Mouse (Mus musculus) forebrain, embryonic 10.5 days (tissue): ENCODE results near the gene Tmem234. TPM values are rescaled to one million over a fixed set of nuclear protein-coding genes. Genes with fewer than 3 reads are reported as not detected.

Source experiments
- DNase-seq: peaks from one replicate; pipeline ENCODE4 v3.0.0-alpha.2; 2017; ENCODE audit warnings: low spot score; ENCODE audit errors: extremely low spot score
- H3K27ac ChIP-seq: fragments of 300-500 bp; sonication (generic); 2 replicates; pipeline ENCODE4 v1.5.1; 2016; ENCODE audit warnings: mild to moderate bottlenecking
- H3K27me3 ChIP-seq: fragments of 300-500 bp; sonication (generic); 2 replicates; pipeline ENCODE4 v1.6.1; 2016; ENCODE audit warnings: mild to moderate bottlenecking; ENCODE audit not compliant: poor library complexity, severe bottlenecking
- H3K36me3 ChIP-seq: fragments of 300-500 bp; sonication (generic); replicated peaks from 2 replicates; pipeline ENCODE4 v1.6.1; 2016; ENCODE audit warnings: mild to moderate bottlenecking, moderate library complexity
- H3K4me1 ChIP-seq: fragments of 300-500 bp; sonication (generic); 2 replicates; pipeline ENCODE4 v1.6.1; 2016
- H3K4me3 ChIP-seq: fragments of 300-500 bp; sonication (generic); 2 replicates; pipeline ENCODE4 v1.5.1; 2016; ENCODE audit warnings: mild to moderate bottlenecking, moderate library complexity
- H3K9me3 ChIP-seq: fragments of 300-500 bp; sonication (generic); 2 replicates; pipeline ENCODE4 v1.6.1; 2016; ENCODE audit warnings: mild to moderate bottlenecking, moderate library complexity
- WGBS: fragments of 180-500 bp; shearing (Covaris S2); methylation state at CpG from one replicate; pipeline ENCODE4 v1.1.7; 2016; 5-methylcytosine and 5-hydroxymethylcytosine counted together
- polyA plus RNA-seq: library from polyadenylated mRNA; unstranded; fragments of >200 nt; fragmentation: Nextera tagmentation; extraction: Ambion mirVana; gene quantifications from 2 replicates; pipeline ENCODE4 v1.2.1, GENCODE M21; 2016

Gene Tmem234
- polyA plus RNA-seq, 1 experiment from 2014 or later, result 224 TPM

- H3K9me3 ChIP-seq, result no peaks in the 10 kb centered on the region
- H3K36me3 ChIP-seq, result peaks cover 100% of the 10 kb centered on the region
- H3K27me3 ChIP-seq, result no peaks in the 10 kb centered on the region
- no peaks in the 10 kb centered on the region for H3K4me1 ChIP-seq
- WGBS, result 97% methylated on average over 12 of the region's 12 CpGs
- DNase-seq, result no peak
- no peak overlapping the region for H3K27ac ChIP-seq
- no peak overlapping the region for H3K4me3 ChIP-seq
Observed at GRCm38 (mm10) chr4:129631867-129632266, 31.4 kb downstream of the Tmem234 start.

GRCm38 (mm10) chr4:129633852-129634251 is 33.4 kb downstream of the Tmem234 start:
- Histone ChIP-seq H3K27me3 (no peaks in the 10 kb centered on the region), H3K4me1 (peaks cover 7% of the 10 kb centered on the region), H3K4me3 (no peak overlapping the region), H3K9me3 (no peaks in the 10 kb centered on the region), H3K36me3 (peaks cover 98% of the 10 kb centered on the region), H3K27ac (no peak overlapping the region)
- DNase-seq, result no peak
- WGBS, result 95% methylated on average over 6 of the region's 6 CpGs

DNA sequence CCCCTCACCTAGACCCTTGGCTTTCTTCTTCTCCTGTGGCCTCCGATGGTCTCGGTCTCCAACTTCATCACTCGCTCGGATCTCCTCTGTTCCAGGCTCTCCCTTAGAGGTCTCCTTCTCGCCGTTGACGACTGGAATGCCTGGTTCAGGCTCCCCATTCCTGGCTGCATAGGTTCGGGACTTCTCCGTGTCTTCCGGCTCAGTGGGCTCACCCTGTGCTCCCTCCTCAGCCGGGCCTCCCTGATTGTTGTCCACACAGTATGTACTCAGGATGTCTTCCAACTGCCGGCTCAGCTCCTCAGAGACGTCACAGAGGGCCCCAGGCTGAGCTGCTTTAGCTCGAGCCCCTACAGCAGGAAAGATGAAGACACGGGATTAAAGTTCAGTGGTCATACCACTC is 38.8 kb downstream of the Tmem234 start:
- DNase-seq, result no peak
- Histone ChIP-seq H3K9me3 (no peaks in the 10 kb centered on the region), H3K4me3 (peak overlapping the region; percentile 79), H3K27ac (peak overlapping the region; percentile 92; the same call in 1 of the 2 replicates), H3K36me3 (peaks cover 65% of the 10 kb centered on the region), H3K27me3 (no peaks in the 10 kb centered on the region), H3K4me1 (peaks cover 30% of the 10 kb centered on the region)
- 89% methylated on average over 15 of the region's 15 CpGs for WGBS

- peak overlapping the region; percentile 79 for H3K4me3 ChIP-seq
- H3K36me3 ChIP-seq, result peaks cover 65% of the 10 kb centered on the region
- peaks cover 30% of the 10 kb centered on the region for H3K4me1 ChIP-seq
- DNase-seq, result no peak
- H3K9me3 ChIP-seq, result no peaks in the 10 kb centered on the region
- H3K27ac ChIP-seq, result peak overlapping the region; percentile 92
- 12% methylated on average over 17 of the region's 17 CpGs for WGBS
- no peaks in the 10 kb centered on the region for H3K27me3 ChIP-seq
Observed at GRCm38 (mm10) chr4:129640101-129640637, 39.7 kb downstream of the Tmem234 start.

GRCm38 (mm10) chr4:129640638-129641467 is 40.4 kb downstream of the Tmem234 start, which contains the start of gene Txlna:
Gene Txlna, minus strand, starts transcription at chr4:129641065.
- WGBS, result under 1% methylated on average over 60 of the region's 60 CpGs
- Histone ChIP-seq H3K4me1 (peaks cover 30% of the 10 kb centered on the region), H3K4me3 (peak within 1 kb of the TSS; percentile 79), H3K27ac (peak within 1 kb of the TSS; percentile 92), H3K27me3 (no peaks in the 10 kb centered on the region), H3K9me3 (no peaks in the 10 kb centered on the region), H3K36me3 (peaks cover 65% of the 10 kb centered on the region)
- DNase-seq, result peak; percentile 99

GRCm38 (mm10) chr4:129641756-129642155 is 41.3 kb downstream of the Tmem234 start:
- no peaks in the 10 kb centered on the region for H3K9me3 ChIP-seq
- H3K4me1 ChIP-seq, result peaks cover 30% of the 10 kb centered on the region
- 51% methylated on average over 5 of the region's 5 CpGs for WGBS
- H3K27ac ChIP-seq, result peak overlapping the region; percentile 92
- H3K36me3 ChIP-seq, result peaks cover 65% of the 10 kb centered on the region
- peak overlapping the region; percentile 79 for H3K4me3 ChIP-seq
- H3K27me3 ChIP-seq, result no peaks in the 10 kb centered on the region
- no peak for DNase-seq

- Histone ChIP-seq H3K9me3 (no peaks in the 10 kb centered on the region), H3K4me1 (peaks cover 10% of the 10 kb centered on the region), H3K27me3 (no peaks in the 10 kb centered on the region), H3K4me3 (no peak overlapping the region), H3K36me3 (peaks cover 69% of the 10 kb centered on the region), H3K27ac (no peak overlapping the region)
- 89% methylated on average over 6 of the region's 6 CpGs for WGBS
- DNase-seq, result no peak
Observed at GRCm38 (mm10) chr4:129645204-129645603, 44.7 kb downstream of the Tmem234 start.

GRCm38 (mm10) chr4:129648656-129649055 is 48.2 kb downstream of the Tmem234 start:
- 79% methylated on average over 1 of the region's 1 CpGs for WGBS
- Histone ChIP-seq H3K4me1 (no peaks in the 10 kb centered on the region), H3K36me3 (peaks cover 99% of the 10 kb centered on the region), H3K27me3 (no peaks in the 10 kb centered on the region), H3K9me3 (no peaks in the 10 kb centered on the region), H3K27ac (no peak overlapping the region), H3K4me3 (no peak overlapping the region)
- no peak for DNase-seq

DNA sequence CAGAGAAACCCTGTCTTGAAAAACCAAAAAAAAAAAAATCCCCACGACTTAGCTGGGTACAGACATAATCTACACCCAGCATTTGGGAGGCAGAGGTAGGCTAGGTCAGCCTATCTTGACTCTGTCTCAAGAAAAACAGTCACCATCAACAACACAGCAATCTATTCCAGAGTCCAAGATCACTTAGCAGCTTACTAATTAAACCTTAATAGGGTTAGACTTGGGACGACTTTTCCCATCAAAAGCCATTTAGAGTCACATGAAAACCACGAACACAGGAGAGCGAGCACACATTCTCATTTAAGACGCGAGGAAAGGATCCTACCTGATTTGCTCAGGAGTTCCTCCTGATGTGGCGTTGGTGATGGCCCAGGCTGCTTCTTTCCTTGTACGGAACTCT is 49.9 kb downstream of the Tmem234 start:
- H3K27ac ChIP-seq, result no peak overlapping the region
- WGBS, result 94% methylated on average over 8 of the region's 8 CpGs
- no peaks in the 10 kb centered on the region for H3K4me1 ChIP-seq
- no peaks in the 10 kb centered on the region for H3K27me3 ChIP-seq
- no peak for DNase-seq
- H3K36me3 ChIP-seq, result peaks cover 100% of the 10 kb centered on the region
- H3K9me3 ChIP-seq, result no peaks in the 10 kb centered on the region
- H3K4me3 ChIP-seq, result no peak overlapping the region

DNA sequence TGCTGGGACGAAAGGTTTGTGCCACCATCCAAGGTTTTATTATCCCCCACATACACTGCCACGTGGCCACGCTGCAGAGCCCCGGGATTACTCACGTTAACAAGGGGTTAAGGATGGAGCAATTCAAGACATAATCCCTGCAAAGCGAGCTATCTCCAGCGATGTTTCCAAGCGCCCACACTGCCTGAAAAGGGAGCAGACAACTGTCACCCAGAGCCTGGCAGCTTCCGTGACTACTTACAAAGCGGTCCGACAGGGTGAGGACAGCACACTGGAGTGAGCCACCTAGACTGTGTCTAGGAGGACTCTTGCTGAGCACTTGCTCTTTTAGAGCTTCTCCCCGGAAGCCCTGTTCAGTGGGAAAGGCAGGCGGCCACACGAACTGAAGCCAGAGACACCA is 54.3 kb downstream of the Tmem234 start:
- H3K36me3 ChIP-seq, result peaks cover 99% of the 10 kb centered on the region
- H3K4me3 ChIP-seq, result no peak overlapping the region
- no peak overlapping the region for H3K27ac ChIP-seq
- WGBS, result 93% methylated on average over 14 of the region's 14 CpGs
- DNase-seq, result no peak
- no peaks in the 10 kb centered on the region for H3K9me3 ChIP-seq
- no peaks in the 10 kb centered on the region for H3K27me3 ChIP-seq
- H3K4me1 ChIP-seq, result no peaks in the 10 kb centered on the region

DNA sequence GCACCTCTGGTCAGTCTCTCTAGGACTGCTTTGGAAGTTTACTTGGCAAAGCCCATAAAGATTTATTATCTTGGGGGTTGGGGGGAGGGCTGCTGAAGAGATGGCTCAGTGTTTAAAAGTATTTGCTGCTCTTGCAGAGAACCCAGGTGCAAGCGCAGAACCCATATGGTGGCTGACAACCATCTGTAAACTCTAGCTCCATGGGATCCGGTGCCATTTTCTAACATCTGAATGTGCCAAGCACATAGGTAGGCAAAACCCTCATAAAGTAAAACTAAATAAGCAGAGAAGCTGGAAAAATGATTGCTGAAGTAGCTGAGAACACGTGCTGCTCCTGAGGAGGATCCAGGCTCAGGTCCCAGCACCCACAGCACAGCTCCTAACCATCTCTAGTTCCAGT is 61.1 kb downstream of the Tmem234 start:
- no peak overlapping the region for H3K27ac ChIP-seq
- no peak overlapping the region for H3K4me3 ChIP-seq
- peaks cover 89% of the 10 kb centered on the region for H3K36me3 ChIP-seq
- 93% methylated on average over 3 of the region's 3 CpGs for WGBS
- H3K9me3 ChIP-seq, result no peaks in the 10 kb centered on the region
- no peak for DNase-seq
- no peaks in the 10 kb centered on the region for H3K27me3 ChIP-seq
- no peaks in the 10 kb centered on the region for H3K4me1 ChIP-seq

DNA sequence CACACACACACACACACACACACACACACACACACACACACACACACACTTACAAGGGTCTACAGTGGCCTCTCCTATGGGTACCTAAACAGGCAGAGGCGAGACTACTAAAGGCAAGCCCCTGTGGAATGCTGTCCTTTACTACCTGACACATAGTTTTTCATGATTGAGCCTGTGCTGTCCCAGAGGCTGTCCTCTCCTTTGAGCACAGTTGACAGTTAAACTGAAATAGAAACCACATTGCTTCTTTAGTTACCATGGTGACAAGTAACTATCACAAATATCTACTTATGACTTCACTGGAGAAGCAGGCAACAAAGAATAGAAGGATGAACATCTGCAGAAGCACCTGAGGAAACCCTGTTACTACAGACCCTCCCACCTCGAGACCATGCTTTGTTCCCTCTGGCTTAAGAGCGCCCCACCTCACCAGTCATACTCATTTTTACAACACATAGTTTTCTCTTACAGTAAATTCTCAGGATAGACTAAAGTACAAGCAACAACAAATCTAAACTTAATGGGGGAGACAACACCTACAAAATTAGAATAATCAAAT is 61.9 kb downstream of the Tmem234 start:
- no peak for DNase-seq
- H3K4me3 ChIP-seq, result no peak overlapping the region
- WGBS, result 90% methylated on average over 3 of the region's 3 CpGs
- H3K9me3 ChIP-seq, result no peaks in the 10 kb centered on the region
- H3K36me3 ChIP-seq, result peaks cover 89% of the 10 kb centered on the region
- H3K27me3 ChIP-seq, result no peaks in the 10 kb centered on the region
- no peaks in the 10 kb centered on the region for H3K4me1 ChIP-seq
- H3K27ac ChIP-seq, result no peak overlapping the region

DNA sequence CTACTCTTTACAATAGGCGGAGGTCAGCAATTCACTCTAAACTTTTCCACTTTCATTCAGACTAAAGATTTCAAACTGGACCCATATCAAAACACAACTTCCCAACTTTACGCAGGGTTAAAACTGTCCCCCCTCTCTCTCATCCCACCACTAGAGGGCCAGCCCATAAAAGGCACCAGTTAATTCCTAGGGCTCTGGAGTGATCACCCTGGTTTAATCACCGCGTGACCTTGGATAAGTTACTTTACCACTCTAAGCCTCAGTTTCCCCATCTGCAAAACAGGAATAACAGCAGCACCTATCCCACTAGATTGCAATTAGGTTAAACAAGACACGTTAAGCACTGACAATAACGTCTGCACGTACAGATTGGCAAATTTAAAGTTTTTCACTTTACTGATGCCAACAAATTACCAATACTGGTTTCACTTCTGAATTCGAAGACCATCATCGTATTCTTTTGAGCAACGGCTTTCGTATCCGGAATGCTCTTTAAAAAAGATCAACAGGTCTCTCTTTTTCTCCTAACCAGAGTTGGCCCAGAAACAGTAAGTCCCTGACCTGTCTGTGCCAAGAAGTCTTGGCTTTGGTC is 71.1 kb downstream of the Tmem234 start:
- Histone ChIP-seq H3K27ac (peak overlapping the region; percentile 94), H3K4me1 (peaks cover 27% of the 10 kb centered on the region), H3K4me3 (peak overlapping the region; percentile 98), H3K36me3 (peaks cover 44% of the 10 kb centered on the region), H3K9me3 (no peaks in the 10 kb centered on the region), H3K27me3 (no peaks in the 10 kb centered on the region)
- 11% methylated on average over 12 of the region's 12 CpGs for WGBS
- peak; percentile 35 for DNase-seq
